Mouse (Mus musculus) cerebellum, postnatal 10 days (tissue): ENCODE measurements around the gene Bptf.
"Not testable (repeated sequence)": the region's sequence is repeated elsewhere in the genome, so short reads cannot be mapped to it uniquely, and the experiment has no call there.

ENCODE experiments used
- DNase-seq, 2 experiments: peaks; one replicate each; pipeline ENCODE4 v3.0.0; 2021; ENCODE audit warnings: mixed read lengths in 2 of 2

Bptf gene

DNA sequence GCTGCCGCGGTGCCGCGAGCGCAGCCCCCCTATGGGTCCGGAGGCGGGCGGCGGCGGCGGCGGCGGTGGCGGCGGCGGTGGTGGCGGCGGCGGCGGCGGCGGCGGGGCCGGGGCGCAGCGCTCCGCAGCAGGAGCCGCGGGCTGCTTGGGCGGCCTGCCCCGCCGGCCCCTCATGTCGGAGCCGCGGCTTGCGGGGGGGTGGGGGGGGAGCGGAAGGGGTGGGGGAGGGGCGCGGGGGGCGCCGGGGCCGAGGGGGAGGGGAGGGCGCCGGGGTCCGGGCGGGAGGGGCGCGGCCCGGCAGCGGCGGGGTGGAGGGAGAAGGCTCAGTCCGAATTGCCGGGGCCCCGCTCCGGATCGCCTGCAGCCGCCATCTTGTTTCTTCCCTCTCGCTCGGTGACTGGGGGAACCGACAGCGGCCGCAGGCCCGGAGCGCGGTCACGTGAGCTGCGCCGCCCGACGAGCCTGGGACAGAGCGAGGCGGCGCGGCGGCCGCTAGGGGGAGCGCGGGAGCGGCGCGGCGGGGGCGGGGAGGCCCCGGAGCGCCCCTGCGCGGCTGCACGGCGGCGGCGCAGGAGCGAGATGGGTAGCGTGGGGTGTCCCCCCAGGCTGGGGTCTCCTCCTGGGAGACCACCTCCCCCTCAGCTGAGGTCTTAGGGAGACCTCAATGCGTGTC lies at the start of gene Bptf:
Bptf (minus strand) TSS at position 379 of the 673 bp plus-strand sequence.
- peak; percentile 95 to 96 for DNase-seq

DNA sequence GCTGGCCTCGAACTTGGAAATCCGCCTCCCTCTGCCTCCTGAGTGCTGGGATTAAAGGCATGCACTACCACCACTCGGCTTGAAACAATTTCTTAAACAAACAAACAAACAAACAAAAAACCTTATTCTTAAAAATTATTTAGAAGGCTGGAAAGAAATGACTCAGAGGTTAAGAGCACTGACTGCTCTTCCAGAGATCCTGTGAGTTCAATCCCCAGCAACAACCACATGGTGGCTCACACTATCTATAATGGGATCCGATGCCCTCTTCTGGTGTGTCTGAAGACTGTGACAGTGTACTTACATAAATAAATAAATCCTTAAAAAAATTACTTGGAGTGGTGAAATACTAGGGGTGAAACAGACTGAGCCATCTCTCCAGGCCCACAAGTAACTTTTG lies 29.3 kb upstream of the Bptf start:
- no peak for DNase-seq

DNA sequence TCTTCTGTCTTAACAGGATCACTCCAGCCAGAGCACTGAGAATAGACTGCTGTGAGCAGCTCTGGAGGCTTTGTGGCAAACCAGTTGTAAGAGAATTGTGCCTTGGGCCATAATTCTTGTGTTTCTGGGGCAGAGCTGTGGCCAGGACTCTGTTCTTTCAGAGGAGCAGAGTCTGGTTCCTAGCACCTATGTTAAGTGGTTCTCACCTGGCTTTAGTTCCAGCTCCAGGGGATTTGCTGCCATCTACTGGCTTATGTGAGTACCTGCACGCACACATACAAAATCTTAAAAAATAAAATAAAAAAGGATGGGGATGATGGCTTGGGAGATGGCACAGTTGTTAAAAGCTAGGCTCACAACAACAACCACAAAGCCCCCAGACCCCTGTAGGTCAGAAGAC lies 27.1 kb upstream of the Bptf start:
- DNase-seq = peak in 1 of 2 experiments; percentile 22

DNA sequence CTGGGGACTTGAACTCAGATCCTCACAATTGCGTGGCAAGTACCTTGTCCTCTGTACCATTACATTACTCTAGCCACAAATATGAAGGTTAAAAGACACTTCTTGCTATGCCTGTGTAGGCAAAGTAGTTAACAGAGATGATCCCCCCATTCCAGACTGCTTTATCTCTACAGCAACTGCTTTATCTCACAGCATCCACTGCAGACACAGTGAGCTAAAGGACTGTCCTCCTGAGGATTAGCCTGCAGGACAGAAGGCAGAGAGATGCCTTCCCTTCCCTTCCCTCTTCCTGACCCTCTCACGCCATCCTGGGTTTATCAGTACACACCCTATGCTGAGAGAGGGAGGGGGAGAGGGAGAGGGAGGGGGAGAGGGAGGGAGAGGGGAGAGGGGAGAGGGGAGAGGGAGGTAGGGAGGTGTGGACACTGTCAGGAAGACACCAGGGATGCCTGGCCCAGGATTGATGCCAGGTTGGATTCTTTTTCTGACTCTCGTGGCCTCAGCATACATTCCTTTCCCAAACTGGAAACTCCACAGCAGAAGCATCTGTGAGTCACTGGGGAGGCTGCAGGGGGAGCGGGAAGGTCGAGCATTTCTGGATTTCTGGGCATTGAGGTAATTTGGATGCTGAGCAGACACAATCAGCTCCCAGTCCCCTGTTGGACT lies 25.2 kb upstream of the Bptf start:
- DNase-seq = no peak

DNA sequence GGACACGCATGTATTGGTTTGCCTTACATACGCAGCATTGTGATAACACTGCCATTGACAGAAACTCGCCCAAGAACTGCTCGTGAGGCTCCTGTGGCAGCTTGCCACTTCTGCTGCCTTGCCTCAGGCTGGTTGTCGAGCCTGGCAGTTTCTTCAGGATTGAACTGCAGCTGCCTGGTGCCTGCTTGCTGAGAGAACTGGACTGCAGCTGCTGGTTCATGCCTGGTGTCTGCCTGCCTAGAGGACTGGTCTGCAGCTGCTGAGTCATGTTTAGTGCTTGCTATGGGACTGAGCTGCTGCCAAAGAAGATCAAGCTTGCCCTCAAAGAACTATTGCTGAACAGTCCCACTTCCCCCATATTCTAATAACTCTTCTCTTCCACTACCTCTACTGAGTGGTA lies 23.4 kb upstream of the Bptf start:
- DNase-seq = peak; percentile 15 to 33

DNA sequence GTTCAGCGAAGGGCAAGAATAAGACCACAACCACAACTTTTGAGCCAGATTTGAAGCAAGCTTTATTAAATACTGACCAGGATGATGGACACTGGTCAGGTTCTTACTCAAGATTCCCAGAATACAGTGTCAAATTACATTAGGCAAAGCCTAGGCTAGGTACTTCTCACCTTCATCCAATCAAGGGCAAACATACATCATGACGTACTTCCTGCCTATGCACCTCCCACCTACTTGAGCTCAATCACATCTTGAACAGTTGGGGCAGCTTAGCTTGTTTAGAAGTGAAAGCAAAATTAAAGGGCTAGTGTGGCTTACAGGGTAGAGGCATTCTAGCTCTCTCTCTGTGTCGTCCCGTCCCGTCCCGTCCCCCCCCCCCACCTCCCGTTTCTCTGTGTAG lies 22.5 kb upstream of the Bptf start:
- no peak for DNase-seq

DNA sequence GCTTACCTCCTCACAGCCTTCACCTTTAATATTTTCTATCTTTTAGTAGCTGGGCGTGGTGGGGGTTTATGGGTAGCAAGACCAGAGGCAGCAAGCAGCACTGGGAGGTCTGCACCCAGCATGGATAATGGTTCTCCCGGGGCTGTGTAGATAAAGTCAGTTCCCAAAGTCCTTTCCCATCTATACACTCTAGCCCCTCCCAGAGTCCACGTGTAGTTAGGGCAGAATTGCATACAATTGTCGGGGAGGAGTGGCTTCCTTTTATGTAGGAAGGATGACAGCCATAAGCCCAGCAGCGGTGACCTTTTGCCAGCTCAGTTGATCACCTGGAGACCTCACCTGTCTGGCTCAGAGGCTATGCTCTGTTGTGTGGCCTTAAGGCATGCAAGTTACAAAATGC lies 21.7 kb upstream of the Bptf start:
- no peak for DNase-seq

DNA sequence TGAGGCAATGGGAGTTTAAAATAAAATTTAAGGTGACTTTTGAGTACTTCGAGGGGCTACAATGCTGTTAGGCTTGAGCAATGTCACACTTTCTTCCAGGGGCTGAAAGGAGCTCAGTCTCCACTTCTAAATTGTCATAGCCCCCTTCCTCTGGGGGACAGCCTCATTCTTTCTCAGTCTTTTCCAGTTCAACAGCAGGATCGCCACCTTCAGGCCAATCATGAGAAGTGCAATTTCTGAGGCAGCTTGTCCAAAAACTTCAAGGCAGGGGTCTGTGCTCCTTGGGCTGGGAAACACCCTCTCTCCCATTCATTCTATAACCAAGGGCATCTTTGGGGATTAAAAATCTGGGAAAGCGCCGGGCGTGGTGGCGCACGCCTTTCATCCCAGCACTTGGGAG lies 19.9 kb upstream of the Bptf start:
- peak; percentile 20 to 24 for DNase-seq

DNA sequence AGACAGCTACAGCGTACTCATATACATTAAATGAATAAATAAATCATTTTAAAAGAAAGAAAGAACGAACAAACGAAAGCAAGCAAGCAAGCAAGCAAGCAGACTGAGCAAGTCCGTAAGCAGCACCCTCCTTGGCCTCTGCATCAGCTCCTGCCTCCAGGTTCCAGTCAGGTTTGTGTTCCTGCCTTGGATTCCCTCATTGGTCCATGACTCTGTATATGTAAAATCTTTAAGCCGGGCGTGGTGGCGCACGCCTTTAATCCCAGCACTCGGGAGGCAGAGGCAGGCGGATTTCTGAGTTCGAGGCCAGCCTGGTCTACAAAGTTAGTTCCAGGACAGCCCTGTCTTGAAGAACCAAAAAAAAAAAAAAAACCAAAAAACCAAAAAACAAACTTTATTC lies 12.0 kb upstream of the Bptf start:
- DNase-seq = not testable (repeated sequence)

DNA sequence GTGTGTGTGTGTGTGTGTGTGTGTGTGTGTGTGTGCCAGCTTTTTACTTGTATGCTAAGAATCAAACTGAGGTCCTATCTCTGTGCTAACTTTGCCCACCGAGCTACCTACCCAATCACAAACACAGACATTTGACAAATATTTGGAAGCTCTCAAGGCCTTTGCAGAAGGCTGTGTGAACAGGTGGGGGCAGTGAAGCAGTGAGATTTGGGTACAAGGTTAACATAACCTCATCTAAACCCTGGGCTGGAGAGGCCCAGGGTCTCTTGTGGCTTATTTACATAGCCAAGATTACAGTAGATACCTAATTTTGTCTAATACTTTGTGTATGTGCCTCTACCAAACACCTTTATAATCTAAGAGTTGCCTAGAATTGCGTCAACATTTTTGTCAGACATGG lies 10.5 kb upstream of the Bptf start:
- no peak for DNase-seq

DNA sequence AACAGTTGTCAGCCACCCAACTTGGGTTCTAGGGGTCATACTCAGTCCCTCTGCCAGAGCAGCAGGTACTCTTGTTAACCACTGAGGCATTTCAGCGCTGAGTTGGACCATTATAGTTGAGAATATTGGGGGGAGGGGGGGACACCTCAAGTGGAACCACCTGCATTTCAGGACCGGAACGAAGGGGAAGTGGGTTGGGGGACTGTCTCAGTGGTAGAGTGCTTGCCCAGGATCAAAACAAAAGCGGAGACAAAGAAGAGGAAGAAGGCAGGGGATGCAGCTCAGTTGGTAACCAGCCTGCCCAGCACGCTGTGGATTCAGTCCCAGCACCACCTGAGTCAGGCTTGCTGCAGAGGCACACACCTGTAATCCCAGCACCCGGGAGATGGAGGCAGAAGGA lies 8.8 kb upstream of the Bptf start:
- no peak for DNase-seq

DNA sequence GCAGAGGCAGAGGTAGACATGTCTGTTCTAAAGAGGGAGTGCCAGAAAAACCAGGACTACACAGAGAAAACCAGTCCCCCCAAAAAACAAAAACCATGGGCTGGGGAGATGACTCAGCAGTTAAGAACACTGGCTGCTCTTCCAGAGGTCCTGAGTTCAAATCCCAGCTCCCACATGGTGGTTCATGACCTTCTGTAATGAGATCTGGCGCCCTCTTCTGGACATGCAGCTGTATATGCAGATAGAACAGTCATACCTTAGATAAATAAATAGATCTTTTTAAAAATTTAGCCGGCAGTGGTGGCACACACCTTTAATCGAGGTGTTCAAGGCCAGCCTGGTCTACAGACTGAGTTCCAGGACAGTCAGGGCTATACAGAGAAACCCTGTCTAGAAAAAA lies 6.7 kb upstream of the Bptf start:
- peak; percentile 39 to 52 for DNase-seq

DNA sequence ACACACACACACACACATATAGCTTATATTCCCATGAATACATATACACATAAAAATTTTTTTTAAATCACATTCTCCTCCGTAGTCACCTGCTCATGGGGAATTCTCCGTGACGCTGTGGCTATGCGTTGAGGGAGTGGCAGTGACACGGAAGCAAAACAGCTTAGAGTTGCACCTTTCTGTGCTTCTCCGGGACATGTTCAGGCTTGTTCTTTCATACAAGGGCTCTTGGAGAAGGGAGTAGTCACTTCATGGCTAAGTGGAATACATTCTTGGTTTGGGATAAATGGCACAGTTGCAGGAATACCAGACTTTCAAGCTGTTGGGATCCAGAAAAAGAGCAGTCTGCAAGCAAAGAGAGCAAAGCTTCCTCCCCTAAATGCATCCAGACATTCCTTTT lies 5.7 kb upstream of the Bptf start:
- DNase-seq = no peak

DNA sequence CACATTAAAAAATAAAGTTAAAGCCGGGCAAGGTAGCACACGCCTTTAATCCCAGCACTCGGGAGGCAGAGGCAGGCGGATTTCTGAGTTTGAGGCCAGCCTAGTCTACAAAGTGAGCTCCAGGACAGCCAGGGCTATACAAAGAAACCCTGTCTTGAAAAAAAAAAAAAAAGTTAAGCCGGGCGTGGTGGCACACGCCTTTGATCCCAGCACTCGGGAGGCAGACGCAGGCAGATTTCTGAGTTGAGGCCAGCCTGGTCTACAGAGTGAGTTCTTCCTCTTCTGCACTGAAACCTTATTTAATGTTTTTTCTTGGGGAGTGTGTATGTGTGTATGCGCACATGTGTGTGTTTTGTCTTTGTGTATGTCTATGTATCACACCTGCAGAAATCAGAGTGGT lies 4.5 kb upstream of the Bptf start:
- not testable (repeated sequence) for DNase-seq

DNA sequence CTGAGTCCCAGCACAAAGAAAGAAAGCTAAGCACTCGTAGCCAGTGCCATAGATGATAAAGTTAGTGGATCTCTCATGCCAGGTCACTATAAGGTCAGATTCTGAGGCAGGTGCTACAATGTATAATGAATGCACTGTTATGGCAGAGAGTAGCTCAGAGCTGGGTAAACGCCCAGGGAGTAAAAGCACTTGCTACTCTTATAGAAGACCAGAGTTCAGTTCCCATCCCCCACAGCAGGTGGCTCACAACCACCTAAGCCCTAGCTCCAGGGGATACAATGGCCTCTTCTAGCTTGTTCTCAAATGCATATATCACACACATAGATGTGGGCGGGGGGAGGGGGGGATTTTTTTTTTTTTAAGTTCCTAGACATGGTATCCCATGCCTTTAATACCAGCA lies 3.8 kb upstream of the Bptf start:
- DNase-seq = no peak

DNA sequence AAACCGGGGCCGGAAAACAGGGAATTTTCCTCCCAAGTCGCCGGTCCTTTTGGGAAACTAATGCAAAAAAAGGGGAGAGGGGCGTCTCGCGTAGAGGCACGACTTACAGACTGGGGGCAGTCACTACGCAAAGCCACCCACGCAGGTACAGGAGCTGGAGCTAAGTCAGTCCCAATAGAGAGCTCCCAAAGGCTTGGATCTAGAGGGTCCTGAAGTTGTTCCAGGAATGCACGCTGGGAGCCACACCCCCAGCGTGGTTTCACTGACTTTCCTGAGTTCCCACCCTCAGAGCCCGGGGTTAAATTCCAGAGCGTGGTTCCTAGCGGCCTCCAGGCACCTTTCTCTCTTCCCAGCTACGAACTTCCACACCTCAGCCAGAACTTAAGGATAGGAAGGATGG lies 499 bp upstream of the Bptf start:
- DNase-seq = no peak

DNA sequence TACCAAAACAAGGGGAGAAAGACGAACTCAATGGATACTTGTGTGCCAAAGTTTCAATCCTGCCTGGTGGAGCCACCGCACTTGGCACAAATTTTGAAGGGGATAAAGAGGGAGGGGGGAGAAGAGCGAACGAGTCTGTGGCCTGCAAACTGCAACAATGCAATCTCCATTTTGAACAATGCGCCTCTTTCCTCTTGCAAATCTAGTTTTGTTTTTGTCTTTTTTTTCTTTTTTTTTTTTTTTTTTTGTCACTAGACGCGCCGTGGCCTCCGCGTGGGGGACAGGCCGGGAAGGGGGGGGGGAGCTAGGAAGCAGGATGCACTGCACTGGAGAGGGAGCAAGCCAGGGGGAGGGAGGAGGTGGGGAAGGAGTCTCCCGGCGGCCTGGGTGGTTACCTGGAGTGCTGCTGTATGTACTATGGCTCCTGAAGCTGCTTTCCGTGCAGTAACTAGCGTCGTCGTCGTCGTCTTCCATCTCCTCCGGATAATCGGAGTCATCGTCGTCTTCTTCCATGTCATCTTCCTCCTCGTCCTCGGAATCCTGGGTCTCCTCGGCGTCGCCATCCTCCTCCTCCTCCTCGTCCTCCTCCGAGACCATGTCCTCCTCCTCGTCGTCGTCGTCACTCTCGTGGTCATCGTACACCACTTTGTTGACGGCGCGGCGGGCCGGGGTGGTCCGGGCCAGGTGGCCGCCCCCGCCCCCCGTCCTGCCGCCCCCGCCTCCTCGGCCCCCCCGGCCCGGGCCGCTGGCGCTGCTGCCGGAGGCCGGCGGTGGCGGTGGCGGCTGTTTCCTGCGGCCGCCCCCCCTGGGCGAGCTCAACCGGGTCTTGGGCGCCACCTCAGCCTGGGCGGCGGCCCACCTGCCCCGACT lies 813 bp downstream of the Bptf start:
- DNase-seq = peak; percentile 74 to 76

DNA sequence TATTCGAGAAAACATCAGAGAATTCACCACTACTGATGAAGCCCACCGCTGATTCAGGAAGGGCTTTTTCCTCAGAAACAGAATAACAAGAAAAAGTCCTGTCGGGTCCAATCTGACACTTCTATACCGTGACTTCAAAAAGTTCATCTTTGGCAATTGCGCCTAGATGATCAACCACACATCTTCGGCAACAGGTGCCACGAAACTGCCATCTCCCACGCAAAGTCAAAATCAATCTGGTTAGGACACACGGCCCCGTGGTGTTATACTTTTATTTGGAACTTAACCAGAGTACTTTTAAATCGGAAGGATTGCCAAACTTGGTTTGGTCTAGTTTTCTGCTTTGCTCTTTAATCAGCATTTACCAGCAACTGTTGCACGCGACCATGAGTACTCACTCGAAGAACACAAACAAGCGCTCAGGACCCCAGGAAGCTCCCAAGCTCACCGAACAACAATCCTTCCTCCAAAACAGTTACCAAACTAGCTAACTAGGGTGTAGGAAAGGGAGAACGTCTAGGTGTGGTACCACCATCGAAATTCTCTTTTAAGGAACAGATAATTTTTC lies 1.6 kb downstream of the Bptf start:
- DNase-seq = peak in 1 of 2 experiments; percentile 30

DNA sequence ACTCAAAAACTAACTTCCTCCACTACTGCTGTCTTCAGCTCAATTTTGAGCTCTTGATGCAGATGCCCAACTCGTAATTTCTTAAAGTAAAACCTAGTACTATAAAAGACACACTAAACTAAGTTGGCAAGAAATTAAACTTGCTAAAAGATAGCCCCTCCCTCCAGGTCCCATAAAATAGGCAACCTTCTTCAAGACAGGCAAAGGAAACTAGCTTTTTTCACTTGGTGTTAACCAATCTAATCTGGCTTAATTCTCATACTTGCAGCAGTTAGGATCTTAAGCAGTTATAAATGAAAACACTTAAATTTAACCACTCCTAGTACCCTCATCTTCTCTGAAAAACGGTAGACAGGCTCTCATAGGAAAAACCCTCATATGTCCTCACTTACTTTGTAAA lies 2.3 kb downstream of the Bptf start:
- no peak for DNase-seq

DNA sequence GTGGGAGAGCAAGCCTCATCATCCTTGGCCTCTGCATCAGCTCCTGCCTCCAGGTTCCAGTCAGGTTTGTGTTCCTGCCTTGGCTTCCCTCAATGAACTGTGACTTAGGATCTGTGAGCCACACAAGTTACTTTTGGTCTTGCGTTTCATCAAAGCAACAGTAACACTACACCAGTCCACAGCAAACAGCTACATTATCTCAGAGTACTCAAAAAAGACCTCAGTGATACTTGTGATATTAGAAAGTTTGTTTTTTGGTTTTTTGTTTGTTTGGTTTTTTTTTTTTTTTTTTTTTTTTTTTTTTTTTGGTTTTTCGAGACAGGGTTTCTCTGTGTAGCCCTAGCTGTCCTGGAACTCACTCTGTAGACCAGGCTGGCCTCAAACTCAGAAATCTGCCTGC lies 5.2 kb downstream of the Bptf start:
- DNase-seq = not testable (repeated sequence)

DNA sequence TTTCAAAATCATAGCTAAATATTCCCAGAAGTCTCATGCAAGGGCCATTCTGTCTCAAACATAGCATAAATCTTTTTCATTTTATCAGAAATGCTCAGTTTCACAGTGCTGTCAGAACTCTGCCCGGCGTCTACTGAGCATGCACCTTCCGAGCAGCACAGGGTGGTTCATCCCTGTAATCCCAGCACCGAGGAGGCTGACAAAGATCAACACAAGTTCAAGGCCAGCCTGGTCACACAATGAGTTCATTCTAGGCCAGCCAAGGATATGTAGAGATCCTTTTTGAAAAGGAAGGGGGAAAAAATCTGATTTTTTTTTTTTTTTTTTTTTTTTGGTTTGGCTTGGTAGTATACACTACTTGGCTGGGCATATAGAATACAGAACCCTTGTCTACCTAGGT lies 6.9 kb downstream of the Bptf start:
- DNase-seq = no peak

DNA sequence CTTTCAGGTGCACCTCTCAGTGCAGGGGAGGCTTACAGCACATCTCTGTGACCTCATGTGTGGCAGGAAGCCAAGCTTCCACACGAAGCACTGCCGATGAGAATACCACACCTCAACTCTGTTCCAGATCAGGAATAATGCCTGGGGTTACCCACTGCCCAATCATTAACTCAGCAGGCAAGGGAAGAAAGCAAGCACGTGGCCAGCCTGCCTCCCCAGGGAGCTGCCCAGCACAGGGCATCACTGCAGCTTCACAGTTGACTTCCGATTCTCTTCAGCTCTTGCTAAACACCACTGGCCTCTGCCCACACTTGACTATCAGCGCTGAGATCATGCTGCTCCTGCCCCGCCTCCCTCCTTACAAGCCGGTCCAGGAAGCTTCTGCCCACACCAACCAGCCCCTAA lies 7.6 kb downstream of the Bptf start:
- peak; percentile 58 for DNase-seq

DNA sequence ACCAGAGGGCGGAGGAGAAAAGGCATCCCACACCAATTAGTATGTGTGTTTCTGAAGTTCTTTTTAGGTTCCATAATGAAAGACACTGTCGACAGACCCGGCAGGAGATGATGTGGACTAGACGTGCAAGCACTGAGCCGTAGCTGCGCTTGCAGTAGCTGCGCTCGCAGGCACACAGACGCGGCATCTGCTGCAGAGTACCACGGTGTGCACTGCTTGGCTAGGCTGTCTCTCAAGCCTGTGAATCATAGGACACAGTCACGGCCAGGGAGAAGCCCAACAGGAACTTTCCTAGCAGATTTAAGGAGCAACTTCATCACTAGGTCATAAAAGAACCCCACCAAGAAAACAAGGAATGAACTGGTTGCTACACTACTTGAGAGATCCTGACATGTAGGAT lies 14.1 kb downstream of the Bptf start:
- no peak for DNase-seq
